Mouse (Mus musculus) liver, adult (tissue): ENCODE measurements around the gene Stk11.
A peak's percentile ranks its signal among the peaks of the same experiment; 100 is the strongest.

Experiments
- GATA4 ChIP-seq: IDR thresholded peaks from 2 replicates; pipeline ENCODE4 v1.6.1; 2014; ENCODE audit warnings: mild to moderate bottlenecking, low read length; ENCODE audit not compliant: insufficient replicate concordance

Stk11 gene

GRCm38 (mm10) chr10:80114341-80115284 lies 990 bp upstream of the Stk11 start:
- TF ChIP-seq GATA4, result no peak

- TF ChIP-seq GATA4, result no peak
Observed at GRCm38 (mm10) chr10:80115944-80116335, 337 bp downstream of the Stk11 start.

- TF ChIP-seq GATA4, result no peak
Observed at GRCm38 (mm10) chr10:80116563-80116926, 942 bp downstream of the Stk11 start.

- TF ChIP-seq GATA4, result peak; percentile 9; the same call in 1 of the 2 replicates
Observed at GRCm38 (mm10) chr10:80116927-80117691, 1.5 kb downstream of the Stk11 start.

GRCm38 (mm10) chr10:80117736-80118135 lies 2.1 kb downstream of the Stk11 start:
- no peak for TF ChIP-seq GATA4

- no peak for TF ChIP-seq GATA4
Observed at GRCm38 (mm10) chr10:80118552-80118951, 2.9 kb downstream of the Stk11 start.

GRCm38 (mm10) chr10:80120146-80120545 lies 4.5 kb downstream of the Stk11 start:
- no peak for TF ChIP-seq GATA4

- TF ChIP-seq GATA4, result no peak
Observed at GRCm38 (mm10) chr10:80121639-80122038, 6.0 kb downstream of the Stk11 start.

- TF ChIP-seq GATA4, result no peak
Observed at GRCm38 (mm10) chr10:80123932-80124562, 8.4 kb downstream of the Stk11 start.

GRCm38 (mm10) chr10:80127920-80128319 lies 12.3 kb downstream of the Stk11 start:
- TF ChIP-seq GATA4, result no peak

- TF ChIP-seq GATA4, result no peak
Observed at GRCm38 (mm10) chr10:80129846-80130245, 14.2 kb downstream of the Stk11 start.

GRCm38 (mm10) chr10:80130403-80131031 lies 14.9 kb downstream of the Stk11 start:
- peak; percentile 87; the same call in 1 of the 2 replicates for TF ChIP-seq GATA4

- TF ChIP-seq GATA4, result no peak
Observed at GRCm38 (mm10) chr10:80131316-80131951, 15.8 kb downstream of the Stk11 start.

- TF ChIP-seq GATA4, result no peak
Observed at GRCm38 (mm10) chr10:80131952-80132350, 16.3 kb downstream of the Stk11 start.
